Mouse (Mus musculus) small intestine, adult 2 months (tissue): ENCODE data around the gene Gm10053. TPM values are rescaled to one million over a fixed set of nuclear protein-coding genes. Genes with fewer than 3 reads are reported as not detected.
"Not testable (repeated sequence)": the region's sequence is repeated elsewhere in the genome, so short reads cannot be mapped to it uniquely, and the experiment has no call there.

ENCODE experiments used
- H3K27ac ChIP-seq: fragments of 200-500 bp; 2 replicates; pipeline ENCODE4 v1.5.1; 2012; ENCODE audit warnings: low read depth, low read length, control low read depth, inconsistent platforms; ENCODE audit not compliant: insufficient read depth
- H3K27me3 ChIP-seq: fragments of 200-500 bp; 2 replicates; pipeline ENCODE4 v1.6.1; 2012; ENCODE audit warnings: mild to moderate bottlenecking, moderate library complexity, low read length, inconsistent platforms; ENCODE audit not compliant: control insufficient read depth, insufficient read depth
- H3K36me3 ChIP-seq: fragments of 200-500 bp; 2 replicates; pipeline ENCODE4 v1.6.1; 2012; ENCODE audit warnings: mild to moderate bottlenecking, low read length, control low read depth, inconsistent platforms; ENCODE audit not compliant: control insufficient read depth, insufficient read depth
- H3K4me1 ChIP-seq: fragments of 200-500 bp; 2 replicates; pipeline ENCODE4 v1.6.1; 2012; ENCODE audit warnings: low read length, inconsistent platforms, mixed read lengths; ENCODE audit not compliant: control insufficient read depth, insufficient read depth, insufficient read length
- H3K4me3 ChIP-seq: fragments of 200-500 bp; 2 replicates; pipeline ENCODE4 v1.5.1; 2012; ENCODE audit warnings: low read depth, mild to moderate bottlenecking, control low read depth, inconsistent platforms, low read length, moderate library complexity
- CTCF ChIP-seq: fragments of 200-500 bp; IDR thresholded peaks from 2 replicates; pipeline ENCODE4 v1.5.1; 2012; ENCODE audit warnings: low read depth, mild to moderate bottlenecking, control low read depth, inconsistent platforms, low read length, moderate library complexity, mixed read lengths; ENCODE audit not compliant: insufficient replicate concordance, insufficient read length; ENCODE audit errors: extremely low read depth
- POLR2A ChIP-seq: fragments of 200-500 bp; IDR thresholded peaks from 2 replicates; pipeline ENCODE4 v1.6.1; 2012; ENCODE audit warnings: low read depth, mild to moderate bottlenecking, control low read depth, inconsistent platforms, low read length, moderate library complexity
- WGBS: fragments of 180-500 bp; shearing (Covaris S2); methylation state at CpG from one replicate; pipeline ENCODE4 v1.1.7; 2018; 5-methylcytosine and 5-hydroxymethylcytosine counted together
- polyA plus RNA-seq: library from polyadenylated mRNA; depleted of rRNA; stranded (reverse); fragments of >200 nt; gene quantifications from 2 replicates; pipeline ENCODE4 v1.2.3, GENCODE M21; 2012; rRNA removed

Gm10053 gene
- 4.6 and 5.5 TPM in 2 replicates for polyA plus RNA-seq

- H3K36me3 ChIP-seq, H3K4me1 ChIP-seq, H3K27ac ChIP-seq, H3K4me3 ChIP-seq, H3K27me3 ChIP-seq: not testable (repeated sequence)
- 59% methylated on average over 23 of the region's 26 CpGs for WGBS
Measured at GRCm38 (mm10) chr19:24875129-24875870, at the start of gene Gm10053. TSS of gene Gm10053 (plus strand) at chr19:24875686.

DNA sequence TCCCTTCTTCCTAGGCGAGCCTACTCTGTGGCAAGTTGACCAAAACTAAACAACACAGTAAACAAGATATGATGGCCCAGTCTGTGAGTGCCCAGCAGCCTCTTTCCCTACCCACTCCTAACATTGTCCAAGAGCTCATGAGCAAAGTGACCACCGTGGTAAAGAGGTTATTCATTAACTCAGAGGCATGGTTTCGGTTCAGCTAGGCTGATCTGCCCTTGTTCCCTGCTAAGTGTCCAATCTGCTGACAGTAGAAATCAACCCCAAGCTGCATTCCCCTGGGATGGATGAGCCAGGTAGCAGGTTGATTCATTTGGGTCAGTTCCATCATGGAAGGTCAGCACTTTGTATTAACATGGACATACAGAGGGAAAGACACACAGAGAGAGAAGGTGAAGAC lies 33.4 kb upstream of the Gm10053 start:
- Histone ChIP-seq H3K27me3 (no peaks in the 10 kb centered on the region), H3K4me3 (no peak overlapping the region), H3K4me1 (no peaks in the 10 kb centered on the region), H3K36me3 (no peaks in the 10 kb centered on the region), H3K27ac (no peak overlapping the region)
- 45% methylated on average over 3 of the region's 3 CpGs for WGBS
- TF ChIP-seq CTCF, result no peak
- no peak for TF ChIP-seq POLR2A

DNA sequence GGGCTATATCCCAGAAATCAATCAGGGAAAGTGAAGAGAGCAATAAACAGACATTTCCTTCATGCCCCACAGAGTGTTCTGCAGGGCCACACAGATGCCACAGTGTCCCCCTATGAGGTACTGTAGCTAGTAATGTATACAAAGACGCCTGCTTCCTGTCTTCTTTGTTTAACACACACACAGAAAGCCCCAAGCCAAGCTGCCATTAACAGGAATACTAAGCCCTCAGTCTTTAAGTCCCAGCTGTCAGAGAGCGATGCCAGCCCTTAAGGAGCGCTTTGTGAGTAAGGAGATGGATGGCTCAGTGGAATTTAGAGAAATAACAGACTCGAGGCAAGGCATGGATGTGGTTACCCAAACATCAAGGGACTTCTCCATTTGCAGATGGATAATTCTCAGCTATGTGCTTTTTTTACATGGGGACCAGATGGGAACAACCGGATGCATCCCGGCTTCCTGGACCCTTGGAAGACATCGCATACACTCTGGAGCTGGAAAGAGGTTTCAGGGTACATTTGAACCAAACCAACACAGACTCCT lies 30.4 kb upstream of the Gm10053 start:
- TF ChIP-seq POLR2A (no peak), CTCF (no peak)
- Histone ChIP-seq H3K27ac (no peak overlapping the region), H3K36me3 (no peaks in the 10 kb centered on the region), H3K4me1 (peaks cover 4% of the 10 kb centered on the region; the same call in 1 of the 2 replicates), H3K4me3 (no peak overlapping the region), H3K27me3 (no peaks in the 10 kb centered on the region)
- WGBS, result 63% methylated on average over 7 of the region's 7 CpGs

DNA sequence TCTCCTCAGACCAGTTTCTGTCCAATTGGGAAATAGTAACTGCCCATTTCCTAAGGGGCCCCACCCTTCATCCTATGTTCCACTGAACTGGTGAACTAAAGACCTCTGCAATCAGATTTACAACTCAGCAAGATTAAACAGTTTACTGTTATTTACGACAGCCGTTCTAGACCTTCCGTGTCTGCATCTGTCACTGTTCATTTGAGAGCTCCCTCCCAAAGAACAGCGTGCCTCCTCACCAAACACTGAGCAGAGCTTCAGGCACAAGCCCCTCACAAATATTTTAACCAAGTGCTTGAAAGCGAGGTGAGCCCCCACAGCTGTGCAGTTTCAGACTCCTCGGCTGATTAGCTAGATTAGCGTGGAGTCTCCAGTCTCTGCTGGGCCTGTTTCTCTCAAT lies 27.1 kb upstream of the Gm10053 start:
- no peak overlapping the region for H3K27ac ChIP-seq
- 38% methylated on average over 7 of the region's 7 CpGs for WGBS

GRCm38 (mm10) chr19:24848844-24849243 lies 26.6 kb upstream of the Gm10053 start:
- Histone ChIP-seq H3K4me3 (no peak overlapping the region), H3K4me1 (peaks cover 4% of the 10 kb centered on the region; the same call in 1 of the 2 replicates), H3K27ac (no peak overlapping the region), H3K36me3 (no peaks in the 10 kb centered on the region), H3K27me3 (no peaks in the 10 kb centered on the region)
- TF ChIP-seq CTCF (no peak), POLR2A (no peak)
- 85% methylated on average over 2 of the region's 2 CpGs for WGBS

More for the DNA sequence above, 27.1 kb upstream of the Gm10053 start:
- Histone ChIP-seq H3K27me3 (no peaks in the 10 kb centered on the region), H3K36me3 (no peaks in the 10 kb centered on the region), H3K4me1 (peaks cover 4% of the 10 kb centered on the region; the same call in 1 of the 2 replicates), H3K4me3 (no peak overlapping the region)
- TF ChIP-seq CTCF (no peak), POLR2A (no peak)

- Histone ChIP-seq H3K4me3 (no peak overlapping the region), H3K27ac (no peak overlapping the region), H3K4me1 (peaks cover 4% of the 10 kb centered on the region; the same call in 1 of the 2 replicates), H3K36me3 (no peaks in the 10 kb centered on the region), H3K27me3 (no peaks in the 10 kb centered on the region)
- 71% methylated on average over 21 of the region's 21 CpGs for WGBS
- no peak for TF ChIP-seq POLR2A
Measured at GRCm38 (mm10) chr19:24851456-24852315, 23.8 kb upstream of the Gm10053 start.

- 25% methylated on average over 13 of the region's 13 CpGs for WGBS
- 0 out of 2 replicates have a peak overlapping the region, but pooled peaks have one; percentile 12 for H3K27ac ChIP-seq
Measured at GRCm38 (mm10) chr19:24861276-24861611, 14.2 kb upstream of the Gm10053 start.

More at GRCm38 (mm10) chr19:24861276-24861611, 14.2 kb upstream of the Gm10053 start:
- Histone ChIP-seq H3K36me3 (no peaks in the 10 kb centered on the region), H3K4me1 (0 out of 2 replicates have a peak, but pooled peaks cover 2% of the 10 kb centered on the region), H3K27me3 (peaks cover 6% of the 10 kb centered on the region), H3K4me3 (peak overlapping the region; percentile 49)
- TF ChIP-seq CTCF (no peak), POLR2A (no peak)
